Mouse (Mus musculus) embryonic facial prominence, embryonic 11.5 days (tissue): Measurements from ENCODE around the gene Matn4. TPM values are rescaled to one million over a fixed set of nuclear protein-coding genes. Genes with fewer than 3 reads are reported as not detected.
A peak's percentile ranks its signal among the peaks of the same experiment; 100 is the strongest.

Source experiments
- ATAC-seq: fragments of 200-750 bp; cut with Nextera tagmentation; replicated peaks from 2 replicates; pipeline ENCODE4 v1.8.0; 2017; ENCODE audit warnings: low read depth; ENCODE audit not compliant: insufficient number of reproducible peaks, low FRiP score, low TSS enrichment
- DNase-seq: peaks from one replicate; pipeline ENCODE4 v3.0.0-alpha.2; 2015; ENCODE audit warnings: low spot score
- H3K27ac ChIP-seq: fragments of 300-500 bp; sonication (generic); replicated peaks from 2 replicates; pipeline ENCODE4 v1.5.1; 2014; ENCODE audit warnings: mild to moderate bottlenecking, low read depth, low read length, control low read depth
- H3K27me3 ChIP-seq: fragments of 300-500 bp; sonication (generic); 2 replicates; pipeline ENCODE4 v1.6.1; 2014; ENCODE audit warnings: mild to moderate bottlenecking, low read length, moderate library complexity, mixed read lengths; ENCODE audit not compliant: control insufficient read depth, insufficient read depth
- H3K36me3 ChIP-seq: fragments of 300-500 bp; sonication (generic); replicated peaks from 2 replicates; pipeline ENCODE4 v1.6.1; 2014; ENCODE audit warnings: low read depth, mild to moderate bottlenecking, low read length, moderate library complexity, mixed read lengths; ENCODE audit not compliant: control insufficient read depth, insufficient read depth
- H3K4me1 ChIP-seq: fragments of 300-500 bp; sonication (generic); 2 replicates; pipeline ENCODE4 v1.6.1; 2014; ENCODE audit warnings: low read length, mixed read lengths; ENCODE audit not compliant: control insufficient read depth, insufficient read depth
- H3K4me2 ChIP-seq: fragments of 300-500 bp; sonication (generic); 2 replicates; pipeline ENCODE4 v1.6.1; 2014; ENCODE audit warnings: low read depth, mild to moderate bottlenecking, control low read depth, low read length, moderate library complexity
- H3K4me3 ChIP-seq: fragments of 300-500 bp; sonication (generic); 2 replicates; pipeline ENCODE4 v1.5.1; 2014; ENCODE audit warnings: low read depth, low read length, control low read depth
- H3K9ac ChIP-seq: fragments of 300-500 bp; sonication (generic); replicated peaks from 2 replicates; pipeline ENCODE4 v1.6.1; 2014; ENCODE audit warnings: mild to moderate bottlenecking, control low read depth, low read length
- H3K9me3 ChIP-seq: fragments of 300-500 bp; sonication (generic); replicated peaks from 2 replicates; pipeline ENCODE4 v1.6.1; 2016; ENCODE audit warnings: mild to moderate bottlenecking, low read length, inconsistent platforms, mixed read lengths; ENCODE audit not compliant: control insufficient read depth
- WGBS: fragments of 180-500 bp; shearing (Covaris S2); extraction: QIAGEN DNeasy Blood & Tissue Kit; methylation state at CpG from one replicate; pipeline ENCODE4 v1.1.7; 2014; 5-methylcytosine and 5-hydroxymethylcytosine counted together
- polyA plus RNA-seq: library from polyadenylated mRNA; unstranded; fragments of >200 nt; fragmentation: Nextera tagmentation; extraction: Ambion mirVana; gene quantifications from 2 replicates; pipeline ENCODE4 v1.2.1, GENCODE M21; 2014

The Matn4 gene
- 1.2 and 1.3 TPM in 2 replicates for polyA plus RNA-seq

- no peak for DNase-seq
- Histone ChIP-seq H3K4me1 (peaks cover 4% of the 10 kb centered on the region; the same call in 1 of the 2 replicates), H3K36me3 (no peaks in the 10 kb centered on the region), H3K4me3 (peak within 1 kb of the TSS; percentile 29), H3K9me3 (no peaks in the 10 kb centered on the region), H3K27ac (no peak within 1 kb of the TSS), H3K27me3 (peaks cover 82% of the 10 kb centered on the region), H3K9ac (no peak within 1 kb of the TSS), H3K4me2 (peak within 1 kb of the TSS; percentile 55)
- WGBS = 8% methylated on average over 9 of the region's 9 CpGs
- ATAC-seq = no peak
These were observed at the start of gene Matn4 for GRCm38 (mm10) chr2:164405060-164405459. Gene Matn4 (minus strand): TSS chr2:164405160.

- Histone ChIP-seq H3K9me3 (no peaks in the 10 kb centered on the region), H3K4me2 (no peak overlapping the region), H3K27me3 (no peaks in the 10 kb centered on the region), H3K27ac (no peak overlapping the region), H3K36me3 (no peaks in the 10 kb centered on the region), H3K9ac (no peak overlapping the region), H3K4me1 (no peaks in the 10 kb centered on the region), H3K4me3 (no peak overlapping the region)
- WGBS = 70% methylated on average over 7 of the region's 7 CpGs
- ATAC-seq = no peak
- no peak for DNase-seq
These were observed 49.0 kb upstream of the Matn4 start for GRCm38 (mm10) chr2:164453887-164454500.

- Histone ChIP-seq H3K4me1 (no peaks in the 10 kb centered on the region), H3K4me2 (no peak overlapping the region), H3K36me3 (no peaks in the 10 kb centered on the region), H3K27ac (no peak overlapping the region), H3K9ac (no peak overlapping the region), H3K4me3 (no peak overlapping the region), H3K9me3 (no peaks in the 10 kb centered on the region), H3K27me3 (no peaks in the 10 kb centered on the region)
- WGBS = 84% methylated on average over 14 of the region's 14 CpGs
- ATAC-seq (no peak), DNase-seq (no peak)
These were observed 48.2 kb upstream of the Matn4 start for GRCm38 (mm10) chr2:164453047-164453757.

GRCm38 (mm10) chr2:164452000-164452676, 47.2 kb upstream of the Matn4 start:
- Histone ChIP-seq H3K27me3 (no peaks in the 10 kb centered on the region), H3K4me3 (no peak overlapping the region), H3K36me3 (no peaks in the 10 kb centered on the region), H3K4me1 (no peaks in the 10 kb centered on the region), H3K9me3 (no peaks in the 10 kb centered on the region), H3K9ac (no peak overlapping the region), H3K4me2 (no peak overlapping the region), H3K27ac (no peak overlapping the region)
- 35% methylated on average over 12 of the region's 13 CpGs for WGBS
- ATAC-seq (no peak), DNase-seq (peak; percentile 73)

GRCm38 (mm10) chr2:164449341-164450042, 44.5 kb upstream of the Matn4 start:
- DNase-seq (no peak), ATAC-seq (no peak)
- H3K9me3 ChIP-seq = no peaks in the 10 kb centered on the region
- WGBS = 84% methylated on average over 14 of the region's 14 CpGs
- H3K4me3 ChIP-seq = no peak overlapping the region
- no peaks in the 10 kb centered on the region for H3K36me3 ChIP-seq
- H3K4me1 ChIP-seq = no peaks in the 10 kb centered on the region
- H3K27me3 ChIP-seq = no peaks in the 10 kb centered on the region
- no peak overlapping the region for H3K4me2 ChIP-seq
- no peak overlapping the region for H3K9ac ChIP-seq
- H3K27ac ChIP-seq = no peak overlapping the region

- Histone ChIP-seq H3K4me3 (no peak overlapping the region), H3K9me3 (no peaks in the 10 kb centered on the region), H3K27me3 (no peaks in the 10 kb centered on the region), H3K9ac (no peak overlapping the region), H3K4me1 (no peaks in the 10 kb centered on the region), H3K4me2 (no peak overlapping the region), H3K36me3 (no peaks in the 10 kb centered on the region), H3K27ac (no peak overlapping the region)
- ATAC-seq (no peak), DNase-seq (no peak)
- 82% methylated on average over 5 of the region's 5 CpGs for WGBS
These were observed 44.0 kb upstream of the Matn4 start for GRCm38 (mm10) chr2:164448921-164449320.

GRCm38 (mm10) chr2:164448140-164448539, 43.2 kb upstream of the Matn4 start:
- Histone ChIP-seq H3K9ac (no peak overlapping the region), H3K4me1 (no peaks in the 10 kb centered on the region), H3K27ac (no peak overlapping the region), H3K36me3 (no peaks in the 10 kb centered on the region), H3K27me3 (no peaks in the 10 kb centered on the region), H3K4me3 (no peak overlapping the region), H3K4me2 (no peak overlapping the region), H3K9me3 (no peaks in the 10 kb centered on the region)
- ATAC-seq = no peak
- 82% methylated on average over 1 of the region's 1 CpGs for WGBS
- no peak for DNase-seq
